Mouse (Mus musculus) hindbrain, embryonic 11.5 days (tissue): ENCODE results near the gene Apol7e. TPM values are rescaled to one million over a fixed set of nuclear protein-coding genes. Genes with fewer than 3 reads are reported as not detected.
"Not testable (repeated sequence)": the region's sequence is repeated elsewhere in the genome, so short reads cannot be mapped to it uniquely, and the experiment has no call there.

Experiments used
- ATAC-seq: fragments of 200-750 bp; cut with Nextera tagmentation; 2 replicates; pipeline ENCODE4 v1.8.0; 2017; ENCODE audit warnings: mild to moderate bottlenecking, moderate TSS enrichment, moderate library complexity; ENCODE audit not compliant: low FRiP score
- DNase-seq: peaks from one replicate; pipeline ENCODE4 v3.0.0-alpha.2; 2015; ENCODE audit warnings: low spot score
- H3K27ac ChIP-seq: fragments of 300-500 bp; sonication (generic); 2 replicates; pipeline ENCODE4 v1.5.1; 2014; ENCODE audit warnings: mild to moderate bottlenecking, low read depth, low read length
- H3K27me3 ChIP-seq: fragments of 300-500 bp; sonication (generic); 2 replicates; pipeline ENCODE4 v1.6.1; 2014; ENCODE audit warnings: mild to moderate bottlenecking, low read length, moderate library complexity, mixed read lengths; ENCODE audit not compliant: control insufficient read depth, insufficient read depth
- H3K36me3 ChIP-seq: fragments of 300-500 bp; sonication (generic); 2 replicates; pipeline ENCODE4 v1.6.1; 2014; ENCODE audit warnings: mild to moderate bottlenecking, low read length, moderate library complexity, mixed read lengths; ENCODE audit not compliant: control insufficient read depth, insufficient read depth
- H3K4me1 ChIP-seq: fragments of 300-500 bp; sonication (generic); replicated peaks from 2 replicates; pipeline ENCODE4 v1.6.1; 2014; ENCODE audit warnings: low read length, mixed read lengths; ENCODE audit not compliant: control insufficient read depth, insufficient read depth
- H3K4me2 ChIP-seq: fragments of 300-500 bp; sonication (generic); replicated peaks from 2 replicates; pipeline ENCODE4 v1.6.1; 2014; ENCODE audit warnings: mild to moderate bottlenecking, low read depth, low read length
- H3K4me3 ChIP-seq: fragments of 300-500 bp; sonication (generic); 2 replicates; pipeline ENCODE4 v1.5.1; 2014; ENCODE audit warnings: low read depth, low read length
- H3K9ac ChIP-seq: fragments of 300-500 bp; sonication (generic); 2 replicates; pipeline ENCODE4 v1.6.1; 2014; ENCODE audit warnings: low read depth, low read length
- H3K9me3 ChIP-seq: fragments of 300-500 bp; sonication (generic); 2 replicates; pipeline ENCODE4 v1.6.1; 2016; ENCODE audit warnings: low read length; ENCODE audit not compliant: control insufficient read depth
- WGBS: fragments of 180-500 bp; shearing (Covaris S2); extraction: QIAGEN DNeasy Blood & Tissue Kit; methylation state at CpG from one replicate; pipeline ENCODE4 v1.1.7; 2014; 5-methylcytosine and 5-hydroxymethylcytosine counted together
- polyA plus RNA-seq: library from polyadenylated mRNA; unstranded; fragments of >200 nt; fragmentation: Nextera tagmentation; extraction: Ambion mirVana; gene quantifications from 2 replicates; pipeline ENCODE4 v1.2.1, GENCODE M21; 2014

Apol7e gene
- not detected in 2 replicates for polyA plus RNA-seq

- WGBS, result 77% methylated on average over 4 of the region's 4 CpGs
- not testable (repeated sequence) for H3K9me3 ChIP-seq, DNase-seq
These were observed at the start of gene Apol7e for GRCm38 (mm10) chr15:77698656-77699055. Apol7e (plus strand) TSS chr15:77698857.

GRCm38 (mm10) chr15:77651143-77651542 is 47.5 kb upstream of the Apol7e start:
- not testable (repeated sequence) for H3K9ac ChIP-seq, H3K4me3 ChIP-seq, DNase-seq, H3K27ac ChIP-seq, H3K9me3 ChIP-seq, H3K36me3 ChIP-seq, ATAC-seq, H3K4me1 ChIP-seq, H3K27me3 ChIP-seq, H3K4me2 ChIP-seq

More at GRCm38 (mm10) chr15:77698656-77699055, at the start of gene Apol7e:
- H3K4me3 ChIP-seq, H3K36me3 ChIP-seq, H3K4me2 ChIP-seq, ATAC-seq, H3K27me3 ChIP-seq, H3K27ac ChIP-seq, H3K4me1 ChIP-seq, H3K9ac ChIP-seq: not testable (repeated sequence)

- H3K9me3 ChIP-seq, ATAC-seq, H3K9ac ChIP-seq, H3K27ac ChIP-seq, DNase-seq, H3K36me3 ChIP-seq, H3K4me3 ChIP-seq, H3K4me1 ChIP-seq, H3K4me2 ChIP-seq, H3K27me3 ChIP-seq: not testable (repeated sequence)
- WGBS, result 94% methylated on average over 1 of the region's 1 CpGs
These were observed 38.9 kb upstream of the Apol7e start for GRCm38 (mm10) chr15:77659773-77660172.

GRCm38 (mm10) chr15:77661841-77662240 is 36.8 kb upstream of the Apol7e start:
- ATAC-seq, H3K9me3 ChIP-seq, H3K9ac ChIP-seq, H3K27me3 ChIP-seq, H3K4me3 ChIP-seq, H3K27ac ChIP-seq, H3K36me3 ChIP-seq, DNase-seq, H3K4me2 ChIP-seq, H3K4me1 ChIP-seq: not testable (repeated sequence)
- 87% methylated on average over 2 of the region's 2 CpGs for WGBS

- not testable (repeated sequence) for H3K9ac ChIP-seq
These were observed 24.6 kb upstream of the Apol7e start for GRCm38 (mm10) chr15:77674081-77674480.

GRCm38 (mm10) chr15:77683944-77684343 is 14.7 kb upstream of the Apol7e start:
- not testable (repeated sequence) for H3K27ac ChIP-seq, H3K36me3 ChIP-seq, H3K9me3 ChIP-seq, ATAC-seq, H3K9ac ChIP-seq, H3K4me1 ChIP-seq, H3K27me3 ChIP-seq, H3K4me3 ChIP-seq, H3K4me2 ChIP-seq
- 10% methylated on average over 9 of the region's 11 CpGs for WGBS
- DNase-seq, result peak; percentile 74

More at GRCm38 (mm10) chr15:77674081-77674480, 24.6 kb upstream of the Apol7e start:
- H3K27me3 ChIP-seq, H3K4me1 ChIP-seq, H3K4me3 ChIP-seq, DNase-seq, H3K4me2 ChIP-seq, H3K9me3 ChIP-seq, H3K27ac ChIP-seq, H3K36me3 ChIP-seq, ATAC-seq: not testable (repeated sequence)
- 74% methylated on average over 1 of the region's 1 CpGs for WGBS

- H3K27me3 ChIP-seq, H3K27ac ChIP-seq, H3K36me3 ChIP-seq, H3K9me3 ChIP-seq, ATAC-seq, H3K4me1 ChIP-seq: not testable (repeated sequence)
- peak overlapping the region; percentile 43 for H3K4me2 ChIP-seq
- H3K4me3 ChIP-seq, result peak overlapping the region; percentile 25
- H3K9ac ChIP-seq, result peak overlapping the region; percentile 34; the same call in 1 of the 2 replicates
- peak; percentile 33 for DNase-seq
- 10% methylated on average over 19 of the region's 20 CpGs for WGBS
These were observed 6.9 kb upstream of the Apol7e start for GRCm38 (mm10) chr15:77691532-77692311.

GRCm38 (mm10) chr15:77694687-77695295 is 3.9 kb upstream of the Apol7e start:
- 39% methylated on average over 11 of the region's 15 CpGs for WGBS

GRCm38 (mm10) chr15:77705306-77705705 is 6.6 kb downstream of the Apol7e start:
- DNase-seq, H3K9ac ChIP-seq, H3K4me3 ChIP-seq, H3K27me3 ChIP-seq, H3K36me3 ChIP-seq, H3K4me1 ChIP-seq, H3K4me2 ChIP-seq, H3K9me3 ChIP-seq, H3K27ac ChIP-seq, ATAC-seq: not testable (repeated sequence)
- 92% methylated on average over 3 of the region's 3 CpGs for WGBS

More at GRCm38 (mm10) chr15:77694687-77695295, 3.9 kb upstream of the Apol7e start:
- H3K9ac ChIP-seq, H3K27me3 ChIP-seq, H3K4me1 ChIP-seq, H3K9me3 ChIP-seq, H3K4me2 ChIP-seq, ATAC-seq, H3K27ac ChIP-seq, H3K36me3 ChIP-seq, H3K4me3 ChIP-seq: not testable (repeated sequence)
- peak; percentile 6 for DNase-seq
